Mouse (Mus musculus) midbrain, embryonic 13.5 days (tissue): ENCODE results near the gene Atg14. TPM values are rescaled to one million over a fixed set of nuclear protein-coding genes. Genes with fewer than 3 reads are reported as not detected.
"Not testable (repeated sequence)": the region's sequence is repeated elsewhere in the genome, so short reads cannot be mapped to it uniquely, and the experiment has no call there.

Experiments
- ATAC-seq: fragments of 200-750 bp; cut with Nextera tagmentation; 2 replicates; pipeline ENCODE4 v1.8.0; 2017; ENCODE audit warnings: mild to moderate bottlenecking, moderate TSS enrichment, moderate library complexity
- H3K27ac ChIP-seq: fragments of 300-500 bp; sonication (generic); 2 replicates; pipeline ENCODE4 v1.5.1; 2015; ENCODE audit warnings: inconsistent platforms, mild to moderate bottlenecking, moderate library complexity
- H3K27me3 ChIP-seq: fragments of 300-500 bp; sonication (generic); 2 replicates; pipeline ENCODE4 v1.6.1; 2015; ENCODE audit warnings: mild to moderate bottlenecking, inconsistent platforms
- H3K36me3 ChIP-seq: fragments of 300-500 bp; sonication (generic); 2 replicates; pipeline ENCODE4 v1.6.1; 2015; ENCODE audit warnings: mild to moderate bottlenecking, inconsistent platforms
- H3K4me1 ChIP-seq: fragments of 300-500 bp; sonication (generic); replicated peaks from 2 replicates; pipeline ENCODE4 v1.6.1; 2015; ENCODE audit warnings: inconsistent platforms
- H3K4me2 ChIP-seq: fragments of 300-500 bp; sonication (generic); replicated peaks from 2 replicates; pipeline ENCODE4 v1.6.1; 2015; ENCODE audit warnings: moderate library complexity, mild to moderate bottlenecking, inconsistent platforms
- H3K4me3 ChIP-seq: fragments of 300-500 bp; sonication (generic); replicated peaks from 2 replicates; pipeline ENCODE4 v1.5.1; 2015; ENCODE audit warnings: mild to moderate bottlenecking, inconsistent platforms
- H3K9ac ChIP-seq: fragments of 300-500 bp; sonication (generic); replicated peaks from 2 replicates; pipeline ENCODE4 v1.6.1; 2015; ENCODE audit warnings: mild to moderate bottlenecking, inconsistent platforms
- H3K9me3 ChIP-seq: fragments of 300-500 bp; sonication (generic); 2 replicates; pipeline ENCODE4 v1.6.1; 2016; ENCODE audit warnings: mild to moderate bottlenecking, inconsistent platforms
- WGBS: fragments of 180-500 bp; shearing (Covaris S2); methylation state at CpG from one replicate; pipeline ENCODE4 v1.1.7; 2015; 5-methylcytosine and 5-hydroxymethylcytosine counted together
- polyA plus RNA-seq: library from polyadenylated mRNA; unstranded; fragments of >200 nt; fragmentation: Nextera tagmentation; extraction: Ambion mirVana; gene quantifications from 2 replicates; pipeline ENCODE4 v1.2.1, GENCODE M21; 2015

The Atg14 gene
- polyA plus RNA-seq, 1 experiment from 2014 or later = 21.9 TPM

- no peaks in the 10 kb centered on the region for H3K27me3 ChIP-seq
- ATAC-seq = no peak
- no peak overlapping the region for H3K4me2 ChIP-seq
- H3K27ac ChIP-seq = no peak overlapping the region
- peaks cover 30% of the 10 kb centered on the region for H3K36me3 ChIP-seq
- 91% methylated on average over 1 of the region's 1 CpGs for WGBS
- H3K9ac ChIP-seq = no peak overlapping the region
- H3K4me3 ChIP-seq = no peak overlapping the region
- no peaks in the 10 kb centered on the region for H3K9me3 ChIP-seq
- 0 out of 2 replicates have a peak, but pooled peaks cover 3% of the 10 kb centered on the region for H3K4me1 ChIP-seq
Observed at GRCm38 (mm10) chr14:47535096-47535495, 35.4 kb downstream of the Atg14 start.

GRCm38 (mm10) chr14:47534176-47534525 is 36.3 kb downstream of the Atg14 start:
- H3K27me3 ChIP-seq = no peaks in the 10 kb centered on the region
- H3K4me3 ChIP-seq = no peak overlapping the region
- 0 out of 2 replicates have a peak, but pooled peaks cover 3% of the 10 kb centered on the region for H3K4me1 ChIP-seq
- H3K9ac ChIP-seq = no peak overlapping the region
- no peaks in the 10 kb centered on the region for H3K9me3 ChIP-seq
- peaks cover 22% of the 10 kb centered on the region for H3K36me3 ChIP-seq
- ATAC-seq = peak; percentile 27
- H3K4me2 ChIP-seq = no peak overlapping the region
- no peak overlapping the region for H3K27ac ChIP-seq
- 85% methylated on average over 5 of the region's 5 CpGs for WGBS

DNA sequence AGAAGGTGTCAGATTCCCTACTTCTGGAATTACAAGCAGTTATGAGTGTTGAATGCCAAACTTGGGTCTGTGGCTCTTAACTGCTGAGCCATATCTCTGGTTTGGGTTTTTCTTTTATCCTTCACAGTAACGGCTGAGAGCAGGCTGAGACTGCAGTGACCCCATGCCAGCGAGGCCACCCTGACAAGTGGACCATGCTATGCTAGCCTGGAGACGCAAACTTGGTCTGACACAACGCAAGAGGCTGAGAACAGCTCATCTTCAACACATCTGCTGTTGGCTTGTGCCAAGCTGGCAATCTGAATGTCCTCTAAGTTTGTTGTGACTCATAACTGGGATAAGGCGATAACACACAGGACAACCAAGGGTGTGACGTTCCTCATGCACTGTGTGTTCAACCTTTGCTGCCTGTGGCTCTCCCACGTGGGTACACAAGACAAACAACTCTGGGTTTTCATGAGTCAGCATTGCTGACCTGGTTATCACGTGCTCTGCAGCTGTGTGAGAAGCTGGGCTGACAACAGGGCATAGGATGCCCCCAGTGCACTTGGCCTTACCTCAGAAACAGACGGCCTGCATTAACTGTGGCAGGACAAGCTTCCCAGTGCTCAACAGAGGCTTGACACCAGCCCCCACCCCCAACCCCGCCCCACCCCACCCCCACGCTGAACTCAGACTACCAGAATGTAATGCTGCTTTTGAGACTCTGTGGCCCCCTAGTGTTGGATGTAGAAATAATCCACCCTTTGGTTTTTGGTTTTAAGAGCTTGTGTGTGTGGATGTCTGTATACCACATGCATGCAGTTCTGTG is 36.9 kb downstream of the Atg14 start:
- H3K9me3 ChIP-seq = no peaks in the 10 kb centered on the region
- no peak overlapping the region for H3K9ac ChIP-seq
- peak; percentile 68 for ATAC-seq
- WGBS = 48% methylated on average over 11 of the region's 11 CpGs
- no peak overlapping the region for H3K4me3 ChIP-seq
- H3K36me3 ChIP-seq = peaks cover 17% of the 10 kb centered on the region
- 0 out of 2 replicates have a peak, but pooled peaks cover 3% of the 10 kb centered on the region for H3K4me1 ChIP-seq
- H3K4me2 ChIP-seq = no peak overlapping the region
- no peaks in the 10 kb centered on the region for H3K27me3 ChIP-seq
- H3K27ac ChIP-seq = no peak overlapping the region

DNA sequence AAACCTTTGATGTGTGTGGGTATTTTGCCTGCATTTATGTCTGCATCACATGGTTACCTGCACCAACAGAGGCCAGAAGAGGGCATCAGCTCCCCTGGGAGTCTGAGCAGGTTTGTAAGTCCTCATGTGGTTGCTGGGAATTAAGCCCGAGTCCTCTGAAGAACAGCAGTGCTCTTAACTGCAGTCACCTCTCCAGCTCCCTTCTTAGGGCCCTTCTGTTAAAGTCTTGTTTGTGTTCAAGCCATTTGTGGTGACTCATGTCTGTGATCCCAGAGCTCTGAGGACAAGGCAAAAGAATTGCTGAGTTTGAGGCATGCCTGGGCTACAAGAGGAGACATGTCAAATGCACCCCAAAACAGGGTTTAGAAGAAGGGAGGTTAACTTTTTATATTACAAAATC is 38.0 kb downstream of the Atg14 start:
- Histone ChIP-seq H3K4me1 (0 out of 2 replicates have a peak, but pooled peaks cover 3% of the 10 kb centered on the region), H3K9me3 (no peaks in the 10 kb centered on the region), H3K4me2 (no peak overlapping the region), H3K4me3 (no peak overlapping the region), H3K9ac (no peak overlapping the region), H3K36me3 (peaks cover 17% of the 10 kb centered on the region), H3K27me3 (no peaks in the 10 kb centered on the region), H3K27ac (no peak overlapping the region)
- WGBS = 77% methylated on average over 1 of the region's 1 CpGs
- no peak for ATAC-seq

DNA sequence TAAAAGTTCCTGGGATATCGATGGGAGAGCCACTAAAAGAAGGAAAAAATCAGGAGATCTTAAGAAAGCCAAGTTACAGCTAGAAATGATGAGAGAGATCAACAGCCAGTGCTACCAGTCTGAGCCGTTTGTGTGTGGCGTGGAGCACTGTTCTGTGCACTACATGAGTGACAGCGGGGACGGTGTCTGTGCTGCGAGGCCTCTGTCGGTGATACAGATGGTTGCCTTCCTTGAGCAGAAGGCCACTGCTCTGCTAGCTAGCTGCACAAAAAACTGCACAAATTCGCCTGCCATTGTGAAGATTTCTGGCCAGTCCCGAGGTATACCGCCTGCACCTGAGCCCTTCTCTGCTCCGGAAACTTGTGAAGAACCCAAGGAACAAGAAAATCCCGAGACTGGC is 40.9 kb downstream of the Atg14 start:
- not testable (repeated sequence) for H3K27me3 ChIP-seq, H3K9me3 ChIP-seq, H3K9ac ChIP-seq, H3K4me1 ChIP-seq, H3K27ac ChIP-seq, H3K4me3 ChIP-seq, H3K4me2 ChIP-seq, ATAC-seq
- peaks cover 17% of the 10 kb centered on the region for H3K36me3 ChIP-seq
- 94% methylated on average over 12 of the region's 12 CpGs for WGBS

- Histone ChIP-seq H3K27ac (no peak overlapping the region), H3K27me3 (no peaks in the 10 kb centered on the region), H3K9ac (no peak overlapping the region), H3K4me1 (0 out of 2 replicates have a peak, but pooled peaks cover 3% of the 10 kb centered on the region), H3K36me3 (peaks cover 17% of the 10 kb centered on the region), H3K9me3 (no peaks in the 10 kb centered on the region), H3K4me3 (no peak overlapping the region), H3K4me2 (no peak overlapping the region)
- 45% methylated on average over 8 of the region's 8 CpGs for WGBS
- no peak for ATAC-seq
Observed at GRCm38 (mm10) chr14:47529019-47529418, 41.4 kb downstream of the Atg14 start.

DNA sequence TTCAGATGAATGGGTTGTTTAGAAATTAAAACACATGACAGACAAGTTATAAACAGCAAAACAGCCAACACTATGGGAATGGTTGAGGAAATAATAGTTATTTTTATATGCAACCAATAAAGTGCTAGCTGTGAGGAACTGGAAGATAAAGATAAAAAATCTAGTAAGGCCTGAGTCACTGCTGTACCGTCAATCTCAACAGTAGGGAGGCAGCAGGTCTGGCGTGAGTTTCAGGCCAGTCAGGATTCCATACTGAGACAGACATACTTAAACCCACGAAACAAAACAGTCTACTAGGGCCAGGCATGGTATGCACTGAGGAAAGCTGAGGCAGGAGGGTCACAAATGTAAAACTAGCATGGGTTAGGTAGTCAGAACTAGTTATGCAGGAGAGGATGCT is 42.2 kb downstream of the Atg14 start:
- Histone ChIP-seq H3K9ac (no peak overlapping the region), H3K36me3 (peaks cover 17% of the 10 kb centered on the region), H3K4me3 (no peak overlapping the region), H3K4me2 (no peak overlapping the region), H3K27me3 (no peaks in the 10 kb centered on the region), H3K27ac (no peak overlapping the region), H3K4me1 (no peaks in the 10 kb centered on the region), H3K9me3 (no peaks in the 10 kb centered on the region)
- WGBS = 87% methylated on average over 3 of the region's 3 CpGs
- ATAC-seq = no peak

- Histone ChIP-seq H3K9me3 (no peaks in the 10 kb centered on the region), H3K9ac (no peak overlapping the region), H3K4me1 (no peaks in the 10 kb centered on the region), H3K4me3 (no peak overlapping the region), H3K36me3 (peaks cover 17% of the 10 kb centered on the region), H3K27ac (no peak overlapping the region), H3K4me2 (no peak overlapping the region), H3K27me3 (no peaks in the 10 kb centered on the region)
- ATAC-seq = no peak
- 91% methylated on average over 2 of the region's 2 CpGs for WGBS
Observed at GRCm38 (mm10) chr14:47527833-47528232, 42.6 kb downstream of the Atg14 start.

DNA sequence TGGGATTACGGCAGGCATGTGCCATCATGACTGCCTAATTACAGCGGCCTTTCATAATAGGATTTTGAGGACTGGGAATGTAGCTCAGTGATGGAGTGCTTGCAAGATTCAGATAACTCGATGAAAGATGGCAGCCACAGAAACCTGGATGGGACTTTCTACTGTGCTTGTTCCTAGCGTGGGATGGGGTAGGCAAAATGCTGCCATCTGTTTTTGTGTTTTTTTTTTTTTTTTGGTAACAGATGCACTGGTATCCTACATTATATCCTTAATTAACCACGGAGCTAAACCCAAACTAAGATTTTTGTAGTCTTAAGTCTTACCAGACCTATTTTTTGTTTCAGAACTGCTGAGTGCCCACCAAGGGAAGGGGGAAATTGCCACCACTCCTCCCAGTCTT is 44.6 kb downstream of the Atg14 start:
- Histone ChIP-seq H3K9me3 (no peaks in the 10 kb centered on the region), H3K27ac (no peak overlapping the region), H3K36me3 (peaks cover 6% of the 10 kb centered on the region), H3K9ac (no peak overlapping the region), H3K4me2 (no peak overlapping the region), H3K4me1 (no peaks in the 10 kb centered on the region), H3K4me3 (no peak overlapping the region), H3K27me3 (no peaks in the 10 kb centered on the region)
- ATAC-seq = no peak
- WGBS = 93% methylated on average over 5 of the region's 5 CpGs

DNA sequence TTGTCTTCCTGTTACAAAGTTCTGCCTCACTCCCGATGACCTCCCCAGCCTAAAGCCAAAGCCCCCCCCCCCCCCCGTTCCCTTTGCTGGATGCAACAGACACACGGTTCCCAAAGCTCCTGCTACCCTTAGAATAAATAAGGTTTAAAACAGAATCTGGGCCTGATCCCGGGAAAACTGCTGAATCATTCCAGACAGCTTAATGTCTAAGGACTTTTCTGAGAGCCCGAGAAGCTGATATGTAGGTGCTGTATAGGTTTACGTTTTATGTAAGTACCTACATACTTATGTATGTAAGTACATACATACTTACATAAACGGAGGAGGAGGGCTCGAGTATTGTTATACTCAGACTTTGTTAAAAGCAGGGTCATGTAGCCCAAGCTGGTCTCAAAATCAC is 45.1 kb downstream of the Atg14 start:
- no peak for ATAC-seq
- no peak overlapping the region for H3K27ac ChIP-seq

DNA sequence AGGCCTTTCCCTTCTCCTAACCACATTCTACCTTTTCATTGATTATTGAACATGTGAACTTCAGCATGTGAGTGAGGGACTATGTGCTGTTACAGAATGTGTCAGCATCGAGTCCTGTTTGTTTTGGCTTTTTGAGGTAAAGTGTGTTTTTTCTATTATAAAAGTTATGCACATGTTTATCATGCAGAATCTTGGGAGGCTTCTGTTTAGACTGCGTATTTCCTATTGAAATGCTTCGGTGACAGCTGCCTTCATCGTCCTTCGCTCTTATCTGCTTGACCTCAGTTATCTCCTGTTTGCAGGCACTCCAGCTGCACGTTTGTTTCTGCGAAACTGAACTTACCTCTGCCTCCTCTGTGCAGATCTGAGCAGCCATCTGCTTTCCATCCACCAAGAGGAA is 48.1 kb downstream of the Atg14 start:
- Histone ChIP-seq H3K36me3 (no peaks in the 10 kb centered on the region), H3K9me3 (no peaks in the 10 kb centered on the region), H3K4me2 (no peak overlapping the region), H3K27me3 (no peaks in the 10 kb centered on the region), H3K9ac (no peak overlapping the region), H3K4me1 (no peaks in the 10 kb centered on the region), H3K4me3 (no peak overlapping the region), H3K27ac (no peak overlapping the region)
- WGBS = 91% methylated on average over 7 of the region's 7 CpGs
- ATAC-seq = no peak

More for the DNA sequence above, 45.1 kb downstream of the Atg14 start:
- H3K36me3 ChIP-seq = peaks cover 3% of the 10 kb centered on the region
- H3K9ac ChIP-seq = no peak overlapping the region
- no peak overlapping the region for H3K4me3 ChIP-seq
- no peak overlapping the region for H3K4me2 ChIP-seq
- H3K27me3 ChIP-seq = no peaks in the 10 kb centered on the region
- H3K4me1 ChIP-seq = no peaks in the 10 kb centered on the region
- H3K9me3 ChIP-seq = no peaks in the 10 kb centered on the region
- WGBS = 86% methylated on average over 8 of the region's 8 CpGs

- 97% methylated on average over 1 of the region's 1 CpGs for WGBS
- H3K4me3 ChIP-seq = no peak overlapping the region
- no peak for ATAC-seq
- H3K4me1 ChIP-seq = no peaks in the 10 kb centered on the region
- no peaks in the 10 kb centered on the region for H3K9me3 ChIP-seq
- no peaks in the 10 kb centered on the region for H3K27me3 ChIP-seq
- H3K27ac ChIP-seq = no peak overlapping the region
- H3K9ac ChIP-seq = no peak overlapping the region
- no peaks in the 10 kb centered on the region for H3K36me3 ChIP-seq
- H3K4me2 ChIP-seq = no peak overlapping the region
Observed at GRCm38 (mm10) chr14:47521609-47522008, 48.8 kb downstream of the Atg14 start.
